26 mouse cellular contexts compared by ENCODE assay signal in genomic region chr8:57432802-57433201, GRCm38 (mm10). TPM values are rescaled to one million over a fixed set of nuclear protein-coding genes. Genes with fewer than 3 reads are reported as not detected.
DNase-seq lines count a peak whose midpoint lies in the region; ATAC-seq lines count a peak whose summit lies in the region.
"Had no signal": no experiment of that assay in that cellular context is flagged by ENCODE, and none has a peak within 500 bp of the region (broad histone marks: within the 10 kb centered on the region; RNA-seq: fewer than 3 reads in every experiment).

No protein-coding gene starts in this region.

- WGBS in forebrain, embryonic 15.5 days = 87% methylated on average over 5 of the region's 5 CpGs

- H3K4me2 ChIP-seq in forebrain, embryonic 15.5 days (replicated peaks) = no peak overlapping the region
- H3K4me2 ChIP-seq: forebrain, embryonic 13.5 days; heart, embryonic 12.5 days; hindbrain, embryonic 13.5 days; limb, embryonic 12.5 days; liver, embryonic 13.5 days; midbrain, embryonic 11.5 days had no signal

- H3K27ac ChIP-seq in forebrain, embryonic 15.5 days (replicated peaks) = no peak overlapping the region
- H3K27ac ChIP-seq: forebrain, embryonic 13.5 days; hindbrain, embryonic 13.5 days; layer of hippocampus, adult 2 months; limb, embryonic 12.5 days; liver, embryonic 13.5 days; macrophage had no signal

- no peak for ATAC-seq in forebrain, embryonic 15.5 days (replicated peaks)
- ATAC-seq: forebrain, embryonic 13.5 days had no signal

- no peak overlapping the region for H3K4me3 ChIP-seq in forebrain, embryonic 15.5 days
- H3K4me3 ChIP-seq: forebrain, embryonic 13.5 days; heart, embryonic 12.5 days; hindbrain, embryonic 13.5 days; layer of hippocampus, adult 2 months; limb, embryonic 12.5 days; liver, embryonic 13.5 days had no signal

- H3K9me3 ChIP-seq in forebrain, embryonic 15.5 days = no peaks in the 10 kb centered on the region
- H3K9me3 ChIP-seq: forebrain, embryonic 13.5 days; heart, embryonic 12.5 days; hindbrain, embryonic 13.5 days; limb, embryonic 12.5 days; liver, embryonic 13.5 days had no signal

- no peaks in the 10 kb centered on the region for H3K36me3 ChIP-seq in forebrain, embryonic 15.5 days
- H3K36me3 ChIP-seq: heart, embryonic 12.5 days; hindbrain, embryonic 13.5 days; limb, embryonic 12.5 days; liver, embryonic 13.5 days had no signal

- peaks cover 10% of the 10 kb centered on the region; the same call in 1 of the 2 replicates for H3K27me3 ChIP-seq in forebrain, embryonic 15.5 days
- H3K27me3 ChIP-seq: heart, embryonic 12.5 days; hindbrain, embryonic 13.5 days; liver, embryonic 13.5 days had no signal

- peak; percentile 80 for DNase-seq in 416B (ENCODE audit: low read depth)
- DNase-seq in c-Kit-positive CD71-negative TER-119-negative erythroid progenitor cells, embryonic 14.5 days (ENCODE audit: low read depth) = peak; percentile 24
- peak; percentile 20 for DNase-seq in lung, postnatal 14 days
- DNase-seq in monocyte, adult 2 months (ENCODE audit: low read depth in 1 of 2, low spot score in 2 of 2) = peak; percentile 28 to 38
- DNase-seq in yolk sac, embryonic 10.5 days (ENCODE audit: low spot score) = no peak
- no peak for DNase-seq in embryo, embryonic 11 days
- DNase-seq: adrenal gland, adult 2 months; cerebellum, adult 2 months; cerebellum, postnatal 25 days; heart, adult 18-20 months; heart, postnatal 14 days; kidney, postnatal 25 days; liver, embryonic 13.5 days; right cerebral cortex, postnatal 14 days; thymus, postnatal 14 days had no signal

- peaks cover 15% of the 10 kb centered on the region for H3K4me1 ChIP-seq in forebrain, embryonic 15.5 days
- H3K4me1 ChIP-seq: heart, embryonic 12.5 days; liver, embryonic 13.5 days had no signal

- no peak overlapping the region for H3K9ac ChIP-seq in forebrain, embryonic 15.5 days (replicated peaks)
- H3K9ac ChIP-seq: forebrain, embryonic 13.5 days; heart, embryonic 12.5 days; hindbrain, embryonic 13.5 days; limb, embryonic 12.5 days; liver, embryonic 13.5 days had no signal

RNA-seq across cellular contexts. Expression of gene Scrg1, which starts 22.9 kb away (rescaled TPM):
- 14.2 and 14.8 TPM in 2 replicates for polyA plus RNA-seq in forebrain, embryonic 15.5 days (2015; fragmentation: Nextera tagmentation; extraction: Ambion mirVana)
- polyA plus RNA-seq: adrenal gland, adult 2 months; C2C12; kidney, embryonic 14.5 days; macrophage; testis, adult 2 months had no signal

RNA-seq across cellular contexts. Expression of gene Sap30, which starts 54.9 kb away (rescaled TPM):
- polyA plus RNA-seq in forebrain, embryonic 15.5 days (2015; fragmentation: Nextera tagmentation; extraction: Ambion mirVana) = 78.6 and 81.8 TPM in 2 replicates

Comparison
In these comparisons a context has a peak if more than half of its experiments do, and no peak if none do; other contexts are left out.
1. DNase-seq: peak in 416B (single experiment), c-Kit-positive CD71-negative TER-119-negative erythroid progenitor cells, embryonic 14.5 days (single experiment), lung, postnatal 14 days (single experiment) and monocyte, adult 2 months (2 of 2); none in yolk sac, embryonic 10.5 days (single experiment) and embryo, embryonic 11 days (single experiment).